Mouse (Mus musculus) stomach, postnatal 0 days (tissue): Measurements from ENCODE around the gene Cmtm2a.
"Not testable (repeated sequence)": the region's sequence is repeated elsewhere in the genome, so short reads cannot be mapped to it uniquely, and the experiment has no call there.

Experiments used
- CTCF ChIP-seq: IDR thresholded peaks from 2 replicates; pipeline ENCODE4 v1.5.1; 2016; ENCODE audit warnings: antibody characterized with exemption, low read depth, mild to moderate bottlenecking, moderate library complexity
- EP300 ChIP-seq: optimal IDR thresholded peaks from 2 replicates; pipeline ENCODE3; 2016; ENCODE audit warnings: antibody characterized with exemption

GRCm38 (mm10) chr8:104312023-104312422, 19.0 kb upstream of the Cmtm2a start:
- not testable (repeated sequence) for TF ChIP-seq CTCF, EP300
